Mouse (Mus musculus): Measurements from ENCODE around the gene Tesk2. TPM values are rescaled to one million over a fixed set of nuclear protein-coding genes. Genes with fewer than 3 reads are reported as not detected.
A peak's percentile ranks its signal among the peaks of the same experiment; 100 is the strongest.

The Tesk2 gene
- polyA plus RNA-seq, 1 experiment from 2014 or later: 2.8 TPM

GRCm38 (mm10) chr4:116792453-116792852 is 71.7 kb downstream of the Tesk2 start:
- Histone ChIP-seq H3K4me1 (ENCODE audit: control insufficient read depth, insufficient read depth, low read length) (no peaks in the 10 kb centered on the region), H3K27me3 (ENCODE audit: control insufficient read depth, insufficient read depth, low read length) (no peaks in the 10 kb centered on the region), H3K4me3 (ENCODE audit: low read depth, low read length) (no peak overlapping the region), H3K9me3 (ENCODE audit: control insufficient read depth, low read length) (no peaks in the 10 kb centered on the region), H3K27ac (ENCODE audit: low read depth, low read length) (no peak overlapping the region), H3K36me3 (ENCODE audit: control insufficient read depth, insufficient read depth, low read length) (no peaks in the 10 kb centered on the region), H3K4me2 (ENCODE audit: low read depth, low read length) (no peak overlapping the region), H3K9ac (replicated peaks; ENCODE audit: low read depth, low read length) (no peak overlapping the region)
- ATAC-seq (ENCODE audit: low read depth): no peak
- WGBS: 86% methylated on average over 8 of the region's 8 CpGs

- Histone ChIP-seq H3K27me3 (ENCODE audit: control insufficient read depth, insufficient read depth, low read length) (no peaks in the 10 kb centered on the region), H3K9me3 (ENCODE audit: control insufficient read depth, low read length) (no peaks in the 10 kb centered on the region)
- 84% methylated on average over 2 of the region's 2 CpGs for WGBS
Measured at GRCm38 (mm10) chr4:116794273-116794672, 73.5 kb downstream of the Tesk2 start.

GRCm38 (mm10) chr4:116796442-116797110 is 75.8 kb downstream of the Tesk2 start:
- no peak overlapping the region for H3K27ac ChIP-seq (ENCODE audit: low read depth, low read length)
- no peaks in the 10 kb centered on the region for H3K9me3 ChIP-seq (ENCODE audit: control insufficient read depth, low read length)
- H3K4me3 ChIP-seq (ENCODE audit: low read depth, low read length): no peak overlapping the region
- H3K36me3 ChIP-seq (ENCODE audit: control insufficient read depth, insufficient read depth, low read length): no peaks in the 10 kb centered on the region
- 67% methylated on average over 1 of the region's 1 CpGs for WGBS
- ATAC-seq (ENCODE audit: low read depth): no peak
- H3K4me1 ChIP-seq (ENCODE audit: control insufficient read depth, insufficient read depth, low read length): no peaks in the 10 kb centered on the region
- no peak overlapping the region for H3K4me2 ChIP-seq (ENCODE audit: low read depth, low read length)
- H3K9ac ChIP-seq (replicated peaks; ENCODE audit: low read depth, low read length): no peak overlapping the region
- no peaks in the 10 kb centered on the region for H3K27me3 ChIP-seq (ENCODE audit: control insufficient read depth, insufficient read depth, low read length)

More at GRCm38 (mm10) chr4:116794273-116794672, 73.5 kb downstream of the Tesk2 start:
- H3K4me1 ChIP-seq (ENCODE audit: control insufficient read depth, insufficient read depth, low read length): no peaks in the 10 kb centered on the region
- no peak overlapping the region for H3K4me3 ChIP-seq (ENCODE audit: low read depth, low read length)
- no peak overlapping the region for H3K27ac ChIP-seq (ENCODE audit: low read depth, low read length)
- H3K9ac ChIP-seq (replicated peaks; ENCODE audit: low read depth, low read length): no peak overlapping the region
- ATAC-seq (ENCODE audit: low read depth): no peak
- H3K36me3 ChIP-seq (ENCODE audit: control insufficient read depth, insufficient read depth, low read length): no peaks in the 10 kb centered on the region
- H3K4me2 ChIP-seq (ENCODE audit: low read depth, low read length): no peak overlapping the region

DNA sequence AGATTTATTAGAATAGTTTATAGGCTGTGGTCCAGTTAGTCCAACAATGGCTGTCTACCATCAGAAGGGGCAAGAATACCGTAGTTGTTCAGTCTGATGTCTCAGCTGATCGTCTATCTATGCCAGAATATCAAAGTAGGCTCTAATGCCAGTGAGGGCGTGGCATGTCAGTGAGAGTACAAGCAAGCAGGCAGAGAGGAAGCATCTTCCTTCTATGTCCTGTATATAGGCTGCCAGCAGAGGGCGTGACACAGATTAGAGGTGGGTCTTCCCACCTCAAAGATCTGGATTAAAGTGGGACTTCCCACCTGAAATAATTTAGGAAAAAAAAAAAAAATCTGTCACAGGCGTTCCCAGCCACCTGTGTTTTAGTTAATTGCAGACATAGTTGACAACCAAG is 79.2 kb downstream of the Tesk2 start:
- H3K9ac ChIP-seq (replicated peaks; ENCODE audit: low read depth, low read length): no peak overlapping the region
- H3K36me3 ChIP-seq (ENCODE audit: control insufficient read depth, insufficient read depth, low read length): peaks cover 25% of the 10 kb centered on the region
- H3K4me2 ChIP-seq (ENCODE audit: low read depth, low read length): no peak overlapping the region
- H3K4me1 ChIP-seq (ENCODE audit: control insufficient read depth, insufficient read depth, low read length): no peaks in the 10 kb centered on the region
- WGBS: 41% methylated on average over 5 of the region's 5 CpGs
- H3K27ac ChIP-seq (ENCODE audit: low read depth, low read length): no peak overlapping the region
- H3K9me3 ChIP-seq (ENCODE audit: control insufficient read depth, low read length): no peaks in the 10 kb centered on the region
- H3K4me3 ChIP-seq (ENCODE audit: low read depth, low read length): no peak overlapping the region
- no peaks in the 10 kb centered on the region for H3K27me3 ChIP-seq (ENCODE audit: control insufficient read depth, insufficient read depth, low read length)
- ATAC-seq (ENCODE audit: low read depth): no peak

GRCm38 (mm10) chr4:116807197-116808129 is 86.7 kb downstream of the Tesk2 start, which contains the start of the genes Toe1 and Mutyh:
Toe1 (minus strand) TSS chr4:116807640.
Mutyh (plus strand) TSS chr4:116807723.
- Histone ChIP-seq H3K4me3 (ENCODE audit: low read depth, low read length) (peak within 1 kb of the TSS; percentile 77), H3K9ac (replicated peaks; ENCODE audit: low read depth, low read length) (peak within 1 kb of the TSS; percentile 80), H3K36me3 (ENCODE audit: control insufficient read depth, insufficient read depth, low read length) (peaks cover 24% of the 10 kb centered on the region), H3K4me1 (ENCODE audit: control insufficient read depth, insufficient read depth, low read length) (peaks cover 10% of the 10 kb centered on the region), H3K9me3 (ENCODE audit: control insufficient read depth, low read length) (no peaks in the 10 kb centered on the region), H3K27ac (ENCODE audit: low read depth, low read length) (peak within 1 kb of the TSS; percentile 94), H3K27me3 (ENCODE audit: control insufficient read depth, insufficient read depth, low read length) (no peaks in the 10 kb centered on the region), H3K4me2 (ENCODE audit: low read depth, low read length) (peak within 1 kb of the TSS; percentile 68)
- ATAC-seq (ENCODE audit: low read depth): peak; percentile 98
- under 1% methylated on average over 58 of the region's 58 CpGs for WGBS

GRCm38 (mm10) chr4:116811012-116811411 is 90.3 kb downstream of the Tesk2 start:
- no peak overlapping the region for H3K9ac ChIP-seq (replicated peaks; ENCODE audit: low read depth, low read length)
- H3K27ac ChIP-seq (ENCODE audit: low read depth, low read length): no peak overlapping the region
- no peaks in the 10 kb centered on the region for H3K36me3 ChIP-seq (ENCODE audit: control insufficient read depth, insufficient read depth, low read length)
- no peaks in the 10 kb centered on the region for H3K27me3 ChIP-seq (ENCODE audit: control insufficient read depth, insufficient read depth, low read length)
- H3K4me1 ChIP-seq (ENCODE audit: control insufficient read depth, insufficient read depth, low read length): peaks cover 9% of the 10 kb centered on the region
- no peak overlapping the region for H3K4me2 ChIP-seq (ENCODE audit: low read depth, low read length)
- ATAC-seq (ENCODE audit: low read depth): no peak
- 92% methylated on average over 3 of the region's 3 CpGs for WGBS
- H3K4me3 ChIP-seq (ENCODE audit: low read depth, low read length): no peak overlapping the region
- no peaks in the 10 kb centered on the region for H3K9me3 ChIP-seq (ENCODE audit: control insufficient read depth, low read length)

GRCm38 (mm10) chr4:116815276-116815675 is 94.5 kb downstream of the Tesk2 start:
- no peak overlapping the region for H3K4me3 ChIP-seq (ENCODE audit: low read depth, low read length)
- no peak overlapping the region for H3K4me2 ChIP-seq (ENCODE audit: low read depth, low read length)
- no peak overlapping the region for H3K27ac ChIP-seq (ENCODE audit: low read depth, low read length)
- no peaks in the 10 kb centered on the region; the same call in 1 of the 2 replicates for H3K27me3 ChIP-seq (ENCODE audit: control insufficient read depth, insufficient read depth, low read length)
- 72% methylated on average over 5 of the region's 5 CpGs for WGBS
- H3K36me3 ChIP-seq (ENCODE audit: control insufficient read depth, insufficient read depth, low read length): no peaks in the 10 kb centered on the region
- H3K4me1 ChIP-seq (ENCODE audit: control insufficient read depth, insufficient read depth, low read length): no peaks in the 10 kb centered on the region
- no peak for ATAC-seq (ENCODE audit: low read depth)
- H3K9ac ChIP-seq (replicated peaks; ENCODE audit: low read depth, low read length): no peak overlapping the region
- no peaks in the 10 kb centered on the region for H3K9me3 ChIP-seq (ENCODE audit: control insufficient read depth, low read length)

DNA sequence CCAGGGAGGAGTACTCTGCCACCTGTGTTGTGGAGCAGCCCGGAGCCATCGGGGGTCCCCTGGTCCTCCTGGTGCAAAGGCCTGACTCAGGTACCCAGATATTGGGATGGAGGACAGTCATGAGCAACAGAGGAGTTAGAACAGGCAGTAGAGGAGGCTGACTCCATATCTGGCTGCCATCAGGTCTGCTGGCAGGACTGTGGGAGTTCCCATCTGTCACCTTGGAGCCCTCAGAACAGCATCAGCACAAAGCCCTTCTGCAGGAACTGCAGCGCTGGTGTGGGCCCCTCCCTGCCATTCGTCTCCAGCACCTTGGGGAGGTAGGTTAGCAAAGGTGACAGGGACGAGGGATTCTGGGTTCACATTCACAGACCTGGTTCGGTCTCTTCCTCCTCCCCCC is 96.7 kb downstream of the Tesk2 start:
- no peaks in the 10 kb centered on the region; the same call in 1 of the 2 replicates for H3K27me3 ChIP-seq (ENCODE audit: control insufficient read depth, insufficient read depth, low read length)
- H3K9ac ChIP-seq (replicated peaks; ENCODE audit: low read depth, low read length): no peak overlapping the region
- WGBS: 90% methylated on average over 6 of the region's 6 CpGs
- no peaks in the 10 kb centered on the region for H3K36me3 ChIP-seq (ENCODE audit: control insufficient read depth, insufficient read depth, low read length)
- no peaks in the 10 kb centered on the region for H3K9me3 ChIP-seq (ENCODE audit: control insufficient read depth, low read length)
- no peak overlapping the region for H3K4me3 ChIP-seq (ENCODE audit: low read depth, low read length)
- H3K4me1 ChIP-seq (ENCODE audit: control insufficient read depth, insufficient read depth, low read length): 0 out of 2 replicates have a peak, but pooled peaks cover 7% of the 10 kb centered on the region
- ATAC-seq (ENCODE audit: low read depth): no peak
- H3K27ac ChIP-seq (ENCODE audit: low read depth, low read length): no peak overlapping the region
- no peak overlapping the region for H3K4me2 ChIP-seq (ENCODE audit: low read depth, low read length)

All from neural tube, embryonic 14.5 days (tissue).